Mouse (Mus musculus) cerebellum, adult (tissue): ENCODE data around the gene Vmn1r123.
"Not testable (repeated sequence)": the region's sequence is repeated elsewhere in the genome, so short reads cannot be mapped to it uniquely, and the experiment has no call there.

Experiments used
- ATAC-seq: cut with Nextera tagmentation; 2 replicates; pipeline ENCODE4 v1.9.2; 2017; ENCODE audit warnings: mild to moderate bottlenecking, moderate library complexity, mixed read lengths; ENCODE audit not compliant: insufficient number of reproducible peaks, low FRiP score, low TSS enrichment

Vmn1r123 gene

GRCm38 (mm10) chr7:21161885-21162284 lies at the start of gene Vmn1r123:
TSS of gene Vmn1r123 (plus strand) at chr7:21162185.
- ATAC-seq: not testable (repeated sequence)

GRCm38 (mm10) chr7:21134028-21134427 lies 28.0 kb upstream of the Vmn1r123 start, which contains the start of gene Vmn1r122:
TSS of gene Vmn1r122 (minus strand) at chr7:21134128.
- not testable (repeated sequence) for ATAC-seq

DNA sequence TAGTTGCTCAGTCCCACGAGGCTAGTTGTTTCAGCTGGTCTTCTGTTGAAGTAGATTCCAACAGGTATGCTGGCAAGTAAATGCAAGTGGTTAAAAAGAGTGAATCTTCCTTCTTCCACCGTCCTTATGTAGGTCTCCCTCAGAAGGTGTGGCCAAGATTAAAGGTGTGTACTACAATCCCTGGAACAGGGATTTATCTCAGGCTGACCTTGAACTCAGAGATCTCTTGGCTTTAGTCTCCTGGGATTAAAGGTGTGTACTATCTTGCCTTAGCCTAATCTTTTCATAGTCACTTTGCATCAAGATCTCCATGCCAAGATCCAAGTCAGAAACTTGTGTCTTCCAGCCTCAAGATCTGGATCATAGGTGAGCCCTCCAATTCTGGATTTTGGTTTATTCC lies 28.3 kb downstream of the Vmn1r123 start, which contains the start of gene Gm5157:
TSS of gene Gm5157 (minus strand) at position 101 of the 400 bp plus-strand sequence.
- ATAC-seq: not testable (repeated sequence)
